Mouse (Mus musculus) heart, embryonic 14.5 days (tissue): ENCODE results near the gene 2310011J03Rik. TPM values are rescaled to one million over a fixed set of nuclear protein-coding genes. Genes with fewer than 3 reads are reported as not detected.

Source experiments
- ATAC-seq: fragments of 200-750 bp; cut with Nextera tagmentation; 2 replicates; pipeline ENCODE4 v1.8.0; 2017; ENCODE audit warnings: low read depth, moderate TSS enrichment; ENCODE audit not compliant: insufficient number of reproducible peaks, insufficient read depth, low FRiP score
- H3K27ac ChIP-seq, 2 experiments: fragments of 200-500 bp in 1 of 2; fragments of 300-500 bp in 1 of 2; sonication (generic) in 1 of 2; replicated peaks in 1 of 2; 2 replicates each; pipeline ENCODE4 v1.5.1; 2012 to 2014; ENCODE audit warnings: low read depth in 2 of 2, low read length in 2 of 2, control low read depth in 1 of 2, mild to moderate bottlenecking in 1 of 2, mixed read lengths in 1 of 2; ENCODE audit not compliant: control insufficient read depth in 1 of 2, insufficient read depth in 1 of 2
- H3K27me3 ChIP-seq: fragments of 300-500 bp; sonication (generic); 2 replicates; pipeline ENCODE4 v1.6.1; 2014; ENCODE audit warnings: mild to moderate bottlenecking, low read length, control low read depth; ENCODE audit not compliant: control insufficient read depth, insufficient read depth
- H3K36me3 ChIP-seq: fragments of 300-500 bp; sonication (generic); 2 replicates; pipeline ENCODE4 v1.6.1; 2014; ENCODE audit warnings: mild to moderate bottlenecking, control low read depth, low read length, mixed read lengths; ENCODE audit not compliant: control insufficient read depth, insufficient read depth
- H3K4me1 ChIP-seq, 2 experiments: fragments of 200-500 bp in 1 of 2; fragments of 300-500 bp in 1 of 2; sonication (generic) in 1 of 2; 2 replicates each; pipeline ENCODE4 v1.6.1; 2012 to 2014; ENCODE audit warnings: low read length in 2 of 2, control low read depth in 1 of 2, mixed read lengths in 1 of 2; ENCODE audit not compliant: control insufficient read depth in 2 of 2, insufficient read depth in 2 of 2
- H3K4me2 ChIP-seq: fragments of 300-500 bp; sonication (generic); 2 replicates; pipeline ENCODE4 v1.6.1; 2014; ENCODE audit warnings: mild to moderate bottlenecking, low read length
- H3K4me3 ChIP-seq, 2 experiments: fragments of 200-500 bp in 1 of 2; fragments of 300-500 bp in 1 of 2; sonication (generic) in 1 of 2; 2 replicates each; pipeline ENCODE4 v1.5.1; 2012 to 2014; ENCODE audit warnings: low read length in 2 of 2, mild to moderate bottlenecking in 2 of 2, control low read depth in 1 of 2, low read depth in 1 of 2, moderate library complexity in 1 of 2; ENCODE audit not compliant: control insufficient read depth in 1 of 2, insufficient read depth in 1 of 2
- H3K9ac ChIP-seq: fragments of 300-500 bp; sonication (generic); 2 replicates; pipeline ENCODE4 v1.6.1; 2014; ENCODE audit warnings: mild to moderate bottlenecking, low read length
- H3K9me3 ChIP-seq: fragments of 300-500 bp; sonication (generic); 2 replicates; pipeline ENCODE4 v1.6.1; 2016; ENCODE audit warnings: low read length, control low read depth; ENCODE audit not compliant: control insufficient read depth
- WGBS: fragments of 180-500 bp; shearing (Covaris S2); extraction: QIAGEN DNeasy Blood & Tissue Kit; methylation state at CpG from one replicate; pipeline ENCODE4 v1.1.7; 2014; 5-methylcytosine and 5-hydroxymethylcytosine counted together
- polyA plus RNA-seq: library from polyadenylated mRNA; unstranded; fragments of >200 nt; fragmentation: Nextera tagmentation; extraction: Ambion mirVana; gene quantifications from 2 replicates; pipeline ENCODE4 v1.2.1, GENCODE M21; 2014

2310011J03Rik gene
- polyA plus RNA-seq, 1 experiment from 2014 or later, result 30.8 TPM

GRCm38 (mm10) chr10:80296824-80297223 is 23.5 kb downstream of the 2310011J03Rik start:
- Histone ChIP-seq H3K4me2 (no peak overlapping the region; the same call in 1 of the 2 replicates), H3K27ac (no peak overlapping the region), H3K9me3 (no peaks in the 10 kb centered on the region), H3K4me3 (no peak overlapping the region), H3K36me3 (peaks cover 22% of the 10 kb centered on the region), H3K4me1 (peaks cover 14 to 26% of the 10 kb centered on the region in 2 experiments; a peak in 2 of 4 replicates), H3K9ac (no peak overlapping the region), H3K27me3 (peaks cover 54% of the 10 kb centered on the region)
- no peak for ATAC-seq
- 79% methylated on average over 5 of the region's 5 CpGs for WGBS

GRCm38 (mm10) chr10:80295618-80296425 is 24.5 kb downstream of the 2310011J03Rik start, which contains the start of gene Apc2:
Gene Apc2 (plus strand): TSS chr10:80295977.
- peaks cover 14 to 26% of the 10 kb centered on the region in 2 experiments; a peak in 2 of 4 replicates for H3K4me1 ChIP-seq

GRCm38 (mm10) chr10:80294788-80295303 is 25.5 kb downstream of the 2310011J03Rik start:
- ATAC-seq, result no peak
- Histone ChIP-seq H3K27ac (no peak overlapping the region), H3K4me2 (no peak overlapping the region), H3K4me3 (no peak overlapping the region), H3K9me3 (no peaks in the 10 kb centered on the region), H3K36me3 (peaks cover 22% of the 10 kb centered on the region), H3K4me1 (peaks cover 14 to 26% of the 10 kb centered on the region in 2 experiments; a peak in 2 of 4 replicates), H3K27me3 (peaks cover 34% of the 10 kb centered on the region), H3K9ac (peak overlapping the region; percentile 65; the same call in 1 of the 2 replicates)
- WGBS, result 51% methylated on average over 7 of the region's 7 CpGs

More at GRCm38 (mm10) chr10:80295618-80296425, 24.5 kb downstream of the 2310011J03Rik start, which contains the start of gene Apc2:
- H3K27me3 ChIP-seq, result peaks cover 44% of the 10 kb centered on the region
- H3K4me2 ChIP-seq, result peak within 1 kb of the TSS; percentile 85
- peak within 1 kb of the TSS; percentile 44 to 53 for H3K4me3 ChIP-seq
- 2% methylated on average over 26 of the region's 26 CpGs for WGBS
- no peaks in the 10 kb centered on the region for H3K9me3 ChIP-seq
- H3K36me3 ChIP-seq, result peaks cover 22% of the 10 kb centered on the region
- peak; percentile 20 for ATAC-seq
- peak within 1 kb of the TSS; percentile 65 for H3K9ac ChIP-seq
- 0 out of 4 replicates have a peak within 1 kb of the TSS, but pooled peaks of 1 of the 2 experiments have one; percentile 10 for H3K27ac ChIP-seq

GRCm38 (mm10) chr10:80294311-80294710 is 26.0 kb downstream of the 2310011J03Rik start:
- Histone ChIP-seq H3K27me3 (peaks cover 29% of the 10 kb centered on the region), H3K9me3 (no peaks in the 10 kb centered on the region), H3K27ac (no peak overlapping the region), H3K36me3 (peaks cover 22% of the 10 kb centered on the region), H3K4me3 (no peak overlapping the region), H3K4me2 (no peak overlapping the region), H3K9ac (no peak overlapping the region; the same call in 1 of the 2 replicates), H3K4me1 (peaks cover 14 to 26% of the 10 kb centered on the region in 2 experiments; a peak in 2 of 4 replicates)
- ATAC-seq, result no peak
- WGBS, result 55% methylated on average over 4 of the region's 4 CpGs

DNA sequence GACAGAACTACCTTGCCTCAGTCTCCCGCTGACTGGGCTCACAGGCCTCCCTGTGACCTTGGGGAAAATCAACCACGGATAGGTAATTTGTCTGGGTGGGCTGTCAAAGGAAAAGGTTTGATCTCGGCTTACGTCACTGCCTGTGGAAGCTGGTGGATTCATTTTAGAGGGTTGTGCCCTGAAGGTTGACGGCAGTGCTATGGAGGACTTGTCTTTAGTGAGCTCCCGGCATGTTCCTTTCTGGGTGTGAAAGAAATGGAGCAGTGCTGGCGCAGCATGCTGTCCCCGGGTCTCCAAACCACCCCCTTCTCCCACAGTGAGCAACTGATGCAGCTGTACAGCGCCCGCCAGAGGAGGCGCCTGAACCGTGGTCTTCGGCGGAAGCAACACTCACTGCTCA is 27.0 kb downstream of the 2310011J03Rik start:
- peak overlapping the region; percentile 62 to 94 for H3K4me3 ChIP-seq
- peak overlapping the region; percentile 99 for H3K9ac ChIP-seq
- peaks cover 14 to 26% of the 10 kb centered on the region in 2 experiments; a peak in 2 of 4 replicates for H3K4me1 ChIP-seq
- no peaks in the 10 kb centered on the region for H3K9me3 ChIP-seq
- H3K36me3 ChIP-seq, result peaks cover 30% of the 10 kb centered on the region
- peak overlapping the region in 1 of 2 experiments; percentile 85; a peak in 1 of 4 replicates for H3K27ac ChIP-seq
- WGBS, result 29% methylated on average over 14 of the region's 14 CpGs
- peaks cover 19% of the 10 kb centered on the region for H3K27me3 ChIP-seq
- no peak for ATAC-seq
- H3K4me2 ChIP-seq, result peak overlapping the region; percentile 98

DNA sequence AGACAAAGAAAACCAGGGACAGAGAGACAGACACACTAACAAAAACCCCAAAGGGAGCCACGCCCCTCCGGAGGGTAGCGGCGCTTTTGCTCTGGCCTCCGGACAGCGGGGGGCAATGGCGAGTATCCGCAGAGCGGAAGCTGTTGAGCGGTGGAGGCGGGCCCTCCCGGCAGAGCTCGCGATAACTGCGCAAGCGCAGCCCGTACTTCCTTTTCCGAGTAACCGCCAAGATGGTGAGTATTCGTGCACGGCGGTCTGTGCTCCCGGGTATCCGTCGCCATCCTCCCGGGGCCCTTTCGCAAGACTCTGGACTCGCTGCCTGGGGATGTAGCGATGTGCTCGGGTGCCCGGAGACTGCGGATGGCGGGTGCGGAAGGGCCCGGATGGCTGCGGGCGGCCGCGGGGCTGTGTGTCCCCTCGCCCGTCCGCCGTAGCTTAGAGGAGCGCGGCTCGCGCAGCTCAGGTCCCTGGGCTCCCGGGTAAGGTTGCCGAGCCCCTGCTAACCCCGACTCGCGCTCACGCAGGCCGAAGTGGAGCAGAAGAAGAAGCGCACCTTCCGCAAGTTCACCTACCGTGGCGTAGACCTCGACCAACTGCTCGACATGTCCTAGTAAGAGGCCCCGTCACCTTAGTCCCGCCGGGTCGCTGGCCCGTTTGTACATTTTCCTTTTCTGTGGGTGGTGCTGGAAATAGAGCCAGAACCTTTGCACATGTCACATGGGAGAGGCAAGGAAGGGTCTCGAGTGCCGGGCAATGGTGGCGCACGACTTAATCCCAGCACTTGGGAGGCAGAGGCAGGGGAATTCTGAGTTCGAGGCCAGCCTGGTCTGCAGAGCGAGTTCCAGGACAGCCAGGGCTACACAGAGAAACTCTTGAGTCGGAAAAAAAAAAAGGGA is 27.8 kb downstream of the 2310011J03Rik start, which contains the start of gene Rps15:
Gene Rps15 (plus strand): TSS at position 203 of the 896 bp plus-strand sequence.
- peak within 1 kb of the TSS; percentile 99 for H3K9ac ChIP-seq
- H3K4me3 ChIP-seq, result peak within 1 kb of the TSS; percentile 62 to 94
- under 1% methylated on average over 72 of the region's 72 CpGs for WGBS
- peaks cover 14 to 26% of the 10 kb centered on the region in 2 experiments; a peak in 2 of 4 replicates for H3K4me1 ChIP-seq
- peak within 1 kb of the TSS; percentile 98 for H3K4me2 ChIP-seq
- no peaks in the 10 kb centered on the region for H3K9me3 ChIP-seq
- peaks cover 37% of the 10 kb centered on the region for H3K36me3 ChIP-seq
- H3K27ac ChIP-seq, result peak within 1 kb of the TSS; percentile 61 to 85
- H3K27me3 ChIP-seq, result peaks cover 11% of the 10 kb centered on the region
- peak; percentile 83 for ATAC-seq

DNA sequence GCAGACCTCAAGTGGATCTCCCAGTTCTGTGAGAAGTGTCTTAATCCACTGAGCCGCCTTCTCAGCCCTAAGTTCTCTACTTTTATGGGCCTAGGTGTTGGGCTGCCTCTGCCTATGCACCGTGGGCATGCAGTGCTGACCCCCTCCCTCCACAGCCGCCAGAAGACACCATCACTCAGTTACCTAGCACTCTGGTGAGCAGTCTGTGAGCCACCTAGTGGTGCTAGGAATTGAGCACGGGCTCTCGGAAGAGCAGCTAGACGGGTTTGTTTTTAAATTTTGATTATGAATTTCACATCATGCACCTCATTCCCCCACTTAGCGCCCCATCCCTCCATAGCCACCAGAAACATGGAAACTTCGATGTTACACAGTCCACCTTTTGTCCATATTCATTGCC is 31.7 kb downstream of the 2310011J03Rik start:
- Histone ChIP-seq H3K4me1 (peaks cover 3 to 6% of the 10 kb centered on the region in 2 experiments; a peak in 2 of 4 replicates), H3K27ac (no peak overlapping the region), H3K4me2 (no peak overlapping the region), H3K9ac (no peak overlapping the region), H3K36me3 (peaks cover 61% of the 10 kb centered on the region), H3K9me3 (no peaks in the 10 kb centered on the region), H3K27me3 (no peaks in the 10 kb centered on the region), H3K4me3 (no peak overlapping the region)
- 61% methylated on average over 8 of the region's 8 CpGs for WGBS
- no peak for ATAC-seq
